In genomic region chr5:97076167-97076566, GRCm38 (mm10) we compare ENCODE assay signal across 12 mouse cellular contexts.
"Had no signal": no experiment of that assay in that cellular context is flagged by ENCODE, and none has a peak within 500 bp of the region (broad histone marks: within the 10 kb centered on the region; RNA-seq: fewer than 3 reads in every experiment).

No protein-coding gene starts in this region.

- H3K27me3 ChIP-seq: limb, embryonic 13.5 days; liver, embryonic 13.5 days; midbrain, embryonic 13.5 days had no signal

- H3K36me3 ChIP-seq: limb, embryonic 10.5 days; limb, embryonic 13.5 days; midbrain, embryonic 13.5 days had no signal

- H3K27ac ChIP-seq: layer of hippocampus, adult 2 months; limb, embryonic 10.5 days; limb, embryonic 13.5 days; liver, embryonic 13.5 days; macrophage; midbrain, embryonic 13.5 days had no signal

- H3K4me1 ChIP-seq: liver, embryonic 13.5 days; midbrain, embryonic 13.5 days had no signal

- ATAC-seq: intestine, postnatal 0 days; lung, postnatal 0 days; midbrain, embryonic 13.5 days had no signal

- H3K9ac ChIP-seq: limb, embryonic 13.5 days; liver, embryonic 13.5 days; lung, embryonic 14.5 days; midbrain, embryonic 13.5 days had no signal

- H3K4me3 ChIP-seq: layer of hippocampus, adult 2 months; limb, embryonic 10.5 days; limb, embryonic 13.5 days; liver, embryonic 13.5 days; midbrain, embryonic 13.5 days had no signal

- H3K9me3 ChIP-seq: limb, embryonic 10.5 days; limb, embryonic 13.5 days; liver, embryonic 13.5 days; midbrain, embryonic 13.5 days had no signal

- DNase-seq: layer of hippocampus, adult 9-11 months; liver, embryonic 13.5 days; lung, embryonic 14.5 days; thymus, adult 18-20 months; thymus, postnatal 36 days had no signal

- H3K4me2 ChIP-seq: limb, embryonic 13.5 days; liver, embryonic 13.5 days; lung, embryonic 14.5 days; midbrain, embryonic 13.5 days had no signal
